Mouse (Mus musculus) layer of hippocampus, adult 9-11 months (tissue): ENCODE measurements at regions not wholly inside any gene's neighbourhood (a gene's known extent, or its start where the extent isn't known, plus 50 kb on each side); places are given as distances from the start of the nearest gene placed in this dataset.
A peak's percentile ranks its signal among the peaks of the same experiment; 100 is the strongest.

Experiments
- DNase-seq: peaks from one replicate; pipeline ENCODE4 v3.0.0; 2022

DNA sequence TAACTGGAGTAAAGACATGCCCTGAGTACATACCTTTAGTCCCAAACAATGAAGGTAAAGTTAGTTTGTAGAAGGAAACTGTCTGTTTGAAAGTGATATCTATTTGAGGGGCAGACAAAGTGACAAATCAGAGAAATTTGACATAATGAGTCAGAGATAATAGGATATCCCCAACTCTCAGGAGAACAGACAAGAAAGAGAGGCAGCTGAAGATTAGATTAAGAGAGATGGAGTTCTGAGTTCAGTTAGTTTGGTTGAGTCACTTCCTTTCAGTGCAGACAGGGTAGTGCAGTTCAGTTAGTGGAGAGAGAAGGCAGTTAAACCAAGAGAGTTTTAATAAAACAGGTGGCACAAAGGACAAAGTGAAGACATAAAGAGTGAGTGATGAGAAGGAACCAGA lies 477.4 kb upstream of the Diaph2 start:
- DNase-seq = no peak

DNA sequence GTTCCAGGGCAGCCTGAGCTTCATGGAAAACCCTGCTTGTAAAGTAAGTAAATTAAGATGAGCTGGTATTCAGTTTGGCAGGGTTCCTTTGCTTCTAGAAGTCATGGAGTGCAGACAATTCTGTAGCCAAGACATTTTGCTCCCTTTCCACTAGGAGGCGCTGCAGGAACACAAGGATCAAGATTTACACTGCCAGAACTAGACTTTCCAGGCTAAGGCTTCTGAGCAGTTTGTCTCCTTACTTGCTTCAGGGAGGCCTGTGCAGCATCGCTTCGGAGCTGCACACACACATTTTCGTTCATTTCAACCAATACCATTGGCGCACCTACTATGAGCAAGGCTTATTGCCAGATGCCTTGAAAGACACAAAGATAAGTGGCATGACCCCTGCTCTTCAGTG lies 445.6 kb upstream of the Diaph2 start:
- DNase-seq = peak; percentile 26

DNA sequence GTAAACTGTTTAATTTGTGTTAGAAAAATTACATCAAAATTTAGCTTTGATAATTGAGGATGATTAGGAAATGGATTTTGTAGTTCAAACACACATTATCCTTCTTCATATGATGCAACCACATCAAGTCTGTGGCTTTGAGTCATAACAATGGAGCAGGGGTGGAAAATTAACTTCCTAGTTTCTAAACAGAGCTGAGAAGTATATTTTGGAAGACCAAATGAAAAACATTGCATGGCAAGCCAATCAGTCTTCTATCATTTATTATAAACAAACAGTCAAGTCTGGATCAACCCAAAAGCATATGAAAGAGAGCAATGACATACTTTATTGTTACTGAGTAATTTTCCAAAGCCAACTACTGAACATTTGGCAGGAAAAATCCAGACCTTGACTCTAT lies 440.2 kb upstream of the Diaph2 start:
- no peak for DNase-seq

DNA sequence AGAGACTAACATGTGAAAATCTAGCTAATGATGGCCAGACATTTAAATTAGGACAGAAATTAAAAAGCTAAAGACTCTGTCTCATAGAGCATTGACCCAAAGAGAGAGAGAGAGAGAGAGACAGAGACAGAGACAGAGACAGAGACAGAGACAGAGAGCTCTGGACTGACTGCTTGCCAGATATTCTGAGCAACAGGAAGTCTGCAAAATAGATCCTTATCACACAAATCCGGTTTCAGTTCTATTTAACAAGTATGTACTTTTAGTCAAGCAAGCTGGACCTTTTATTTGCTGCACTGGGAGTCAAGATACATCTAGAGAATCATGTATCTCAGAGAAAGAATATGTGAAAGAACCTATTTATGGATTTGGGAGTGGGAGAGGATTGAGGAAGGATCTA lies 420.1 kb upstream of the Diaph2 start:
- DNase-seq = no peak

DNA sequence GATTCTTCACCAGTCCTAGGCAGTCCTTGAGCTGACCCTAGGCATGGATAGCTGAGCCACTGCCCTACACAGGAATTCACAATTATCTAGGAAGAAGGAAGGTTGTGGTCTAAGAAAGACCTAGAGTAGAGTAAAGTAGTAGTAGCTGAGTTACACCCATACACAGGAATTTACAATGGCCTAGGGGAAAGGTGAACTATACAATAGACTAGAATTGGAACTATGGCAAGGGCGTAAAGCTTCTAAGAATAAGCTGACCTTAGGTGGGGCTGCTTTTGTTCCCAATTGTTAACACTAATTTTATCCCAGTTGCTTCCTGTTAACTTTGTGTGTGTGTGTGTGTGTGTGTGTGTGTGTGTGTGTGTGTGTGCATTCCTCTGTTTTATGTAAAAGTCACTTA lies 416.7 kb upstream of the Diaph2 start:
- no peak for DNase-seq
